Mouse (Mus musculus): ENCODE data around the gene Fam222a. TPM values are rescaled to one million over a fixed set of nuclear protein-coding genes. Genes with fewer than 3 reads are reported as not detected.
A peak's percentile ranks its signal among the peaks of the same experiment; 100 is the strongest.

Fam222a gene
- polyA plus RNA-seq, 2 experiments, result 0.56 to 0.71 TPM

GRCm38 (mm10) chr5:114565751-114566150 lies 2.1 kb upstream of the Fam222a start:
- Histone ChIP-seq H3K36me3 (replicated peaks; ENCODE audit: control insufficient read depth, insufficient read depth, low read depth) (no peaks in the 10 kb centered on the region), H3K4me1 (replicated peaks; ENCODE audit: control insufficient read depth in 2 of 2, insufficient read depth in 2 of 2, low read length in 1 of 2) (peaks cover 0 to 2% of the 10 kb centered on the region in 2 experiments; a peak in 2 of 4 replicates), H3K27me3 (ENCODE audit: control insufficient read depth, insufficient read depth, low read length) (peaks cover 42% of the 10 kb centered on the region), H3K9ac (replicated peaks) (no peak overlapping the region), H3K4me3 (ENCODE audit: insufficient read depth in 1 of 2, low read depth in 2 of 2, low read length in 2 of 2) (no peak overlapping the region), H3K9me3 (ENCODE audit: control insufficient read depth, low read length) (no peaks in the 10 kb centered on the region; the same call in 1 of the 2 replicates), H3K4me2 (ENCODE audit: low read depth) (no peak overlapping the region), H3K27ac (no peak overlapping the region)
- WGBS (ENCODE audit: insufficient replicate concordance), result 29% methylated on average over 6 of the region's 6 CpGs
- TF ChIP-seq EP300 (IDR thresholded peaks at IDR 0.05; ENCODE audit: low read depth) (no peak), CTCF (IDR thresholded peaks at IDR 0.05; ENCODE audit: low read depth) (no peak)
- DNase-seq (ENCODE audit: low read depth in 3 of 3, low spot score in 3 of 3) (no peak), ATAC-seq (ENCODE audit: insufficient read depth) (no peak)

- no peak for DNase-seq (ENCODE audit: low read depth in 3 of 3, low spot score in 3 of 3)
- peak overlapping the region; percentile 77 for H3K4me2 ChIP-seq (ENCODE audit: low read depth)
- H3K4me1 ChIP-seq (replicated peaks; ENCODE audit: control insufficient read depth in 2 of 2, insufficient read depth in 2 of 2, low read length in 1 of 2), result peaks cover 0 to 2% of the 10 kb centered on the region in 2 experiments; a peak in 2 of 4 replicates
These were observed 1.4 kb upstream of the Fam222a start for GRCm38 (mm10) chr5:114566461-114566860.

GRCm38 (mm10) chr5:114567075-114567517 lies 720 bp upstream of the Fam222a start:
- WGBS (ENCODE audit: insufficient replicate concordance), result under 1% methylated on average over 44 of the region's 52 CpGs
- H3K9me3 ChIP-seq (ENCODE audit: control insufficient read depth, low read length), result no peaks in the 10 kb centered on the region; the same call in 1 of the 2 replicates
- H3K36me3 ChIP-seq (replicated peaks; ENCODE audit: control insufficient read depth, insufficient read depth, low read depth), result no peaks in the 10 kb centered on the region
- H3K9ac ChIP-seq (replicated peaks), result no peak overlapping the region
- DNase-seq (ENCODE audit: low read depth in 3 of 3, low spot score in 3 of 3) (peak; percentile 61 to 67 (median 64)), ATAC-seq (ENCODE audit: insufficient read depth) (peak; percentile 81)
- peaks cover 55% of the 10 kb centered on the region for H3K27me3 ChIP-seq (ENCODE audit: control insufficient read depth, insufficient read depth, low read length)
- H3K4me1 ChIP-seq (replicated peaks; ENCODE audit: control insufficient read depth in 2 of 2, insufficient read depth in 2 of 2, low read length in 1 of 2), result peaks cover 0 to 2% of the 10 kb centered on the region in 2 experiments; a peak in 2 of 4 replicates
- H3K4me3 ChIP-seq (ENCODE audit: insufficient read depth in 1 of 2, low read depth in 2 of 2, low read length in 2 of 2), result peak overlapping the region; percentile 56 to 60
- peak overlapping the region; percentile 77 for H3K4me2 ChIP-seq (ENCODE audit: low read depth)
- H3K27ac ChIP-seq, result no peak overlapping the region
- no peak for TF ChIP-seq EP300 (IDR thresholded peaks at IDR 0.05; ENCODE audit: low read depth)
- no peak for TF ChIP-seq CTCF (IDR thresholded peaks at IDR 0.05; ENCODE audit: low read depth)

More at GRCm38 (mm10) chr5:114566461-114566860, 1.4 kb upstream of the Fam222a start:
- ATAC-seq (ENCODE audit: insufficient read depth), result no peak
- Histone ChIP-seq H3K9ac (replicated peaks) (no peak overlapping the region), H3K4me3 (ENCODE audit: insufficient read depth in 1 of 2, low read depth in 2 of 2, low read length in 2 of 2) (no peak overlapping the region), H3K9me3 (ENCODE audit: control insufficient read depth, low read length) (no peaks in the 10 kb centered on the region; the same call in 1 of the 2 replicates), H3K36me3 (replicated peaks; ENCODE audit: control insufficient read depth, insufficient read depth, low read depth) (no peaks in the 10 kb centered on the region), H3K27ac (no peak overlapping the region), H3K27me3 (ENCODE audit: control insufficient read depth, insufficient read depth, low read length) (peaks cover 48% of the 10 kb centered on the region)
- TF ChIP-seq CTCF (IDR thresholded peaks at IDR 0.05; ENCODE audit: low read depth) (no peak), EP300 (IDR thresholded peaks at IDR 0.05; ENCODE audit: low read depth) (no peak)
- 72% methylated on average over 10 of the region's 10 CpGs for WGBS (ENCODE audit: insufficient replicate concordance)

DNA sequence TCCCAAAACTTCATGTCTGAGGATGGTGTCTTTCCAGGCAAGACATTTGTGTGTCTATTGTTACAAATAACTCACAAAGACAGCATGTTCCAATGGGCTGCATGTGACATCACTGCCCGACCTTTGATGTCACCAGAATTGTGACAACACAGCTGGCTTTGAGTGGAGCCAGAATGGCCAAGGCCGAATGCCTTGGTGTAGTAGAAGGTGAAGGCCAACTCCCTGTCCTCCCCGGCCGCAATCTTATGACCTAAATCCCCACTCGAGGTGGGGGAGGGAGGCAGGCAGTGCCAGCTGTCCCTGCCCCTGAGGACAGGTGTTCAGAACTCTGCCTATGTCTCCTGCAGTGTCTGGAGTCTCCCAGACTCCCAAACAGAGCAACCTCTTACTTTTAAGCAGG lies 1.0 kb downstream of the Fam222a start:
- no peaks in the 10 kb centered on the region for H3K36me3 ChIP-seq (replicated peaks; ENCODE audit: control insufficient read depth, insufficient read depth, low read depth)
- H3K4me3 ChIP-seq (ENCODE audit: insufficient read depth in 1 of 2, low read depth in 2 of 2, low read length in 2 of 2), result peak overlapping the region; percentile 56 to 60
- peak overlapping the region; percentile 77 for H3K4me2 ChIP-seq (ENCODE audit: low read depth)
- H3K27ac ChIP-seq, result no peak overlapping the region
- no peak for TF ChIP-seq CTCF (IDR thresholded peaks at IDR 0.05; ENCODE audit: low read depth)
- TF ChIP-seq EP300 (IDR thresholded peaks at IDR 0.05; ENCODE audit: low read depth), result no peak
- H3K4me1 ChIP-seq (replicated peaks; ENCODE audit: control insufficient read depth in 2 of 2, insufficient read depth in 2 of 2, low read length in 1 of 2), result peaks cover 0 to 2% of the 10 kb centered on the region in 2 experiments; a peak in 2 of 4 replicates
- no peaks in the 10 kb centered on the region; the same call in 1 of the 2 replicates for H3K9me3 ChIP-seq (ENCODE audit: control insufficient read depth, low read length)
- no peak for ATAC-seq (ENCODE audit: insufficient read depth)
- H3K27me3 ChIP-seq (ENCODE audit: control insufficient read depth, insufficient read depth, low read length), result peaks cover 57% of the 10 kb centered on the region
- no peak for DNase-seq (ENCODE audit: low read depth in 3 of 3, low spot score in 3 of 3)
- no peak overlapping the region for H3K9ac ChIP-seq (replicated peaks)
- 34% methylated on average over 5 of the region's 5 CpGs for WGBS (ENCODE audit: insufficient replicate concordance)

DNA sequence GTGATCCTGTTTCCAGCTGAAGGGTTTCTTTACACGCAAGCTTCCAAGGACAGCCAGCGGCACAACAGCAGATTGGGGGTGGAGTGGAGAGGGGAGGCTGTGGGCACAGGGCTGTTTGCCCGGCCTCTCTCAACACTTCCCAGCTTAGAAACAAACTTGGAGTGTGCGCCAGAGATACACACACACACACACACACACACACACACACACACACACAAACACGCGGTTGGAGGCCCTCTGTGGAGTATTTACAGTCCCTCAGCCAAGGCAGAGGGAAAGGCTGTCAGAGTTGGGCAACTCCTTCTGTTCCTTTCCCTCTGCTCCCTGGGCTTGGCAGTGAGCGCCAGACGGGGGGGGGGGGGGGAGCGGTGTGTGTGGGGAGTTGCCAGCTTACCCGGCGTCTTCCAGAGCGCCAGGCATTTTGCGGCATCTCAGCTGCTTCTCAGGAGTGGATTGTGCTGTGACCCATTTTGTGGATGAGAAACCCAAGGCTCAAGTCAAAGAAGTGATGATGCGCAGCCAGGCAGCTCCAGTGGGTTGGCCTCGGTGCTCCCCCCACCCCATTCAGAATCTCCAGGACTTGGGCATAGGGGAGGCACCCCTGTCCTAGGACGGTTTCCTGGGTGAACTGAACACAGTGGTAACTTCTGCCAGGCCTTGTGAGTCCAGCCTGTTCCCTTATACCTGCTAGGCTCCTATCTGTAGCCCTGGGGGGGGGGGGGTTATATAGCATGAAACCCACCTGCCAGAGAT lies 2.3 kb downstream of the Fam222a start:
- H3K27ac ChIP-seq, result no peak overlapping the region
- no peaks in the 10 kb centered on the region for H3K36me3 ChIP-seq (replicated peaks; ENCODE audit: control insufficient read depth, insufficient read depth, low read depth)
- TF ChIP-seq EP300 (IDR thresholded peaks at IDR 0.05; ENCODE audit: low read depth) (no peak), CTCF (IDR thresholded peaks at IDR 0.05; ENCODE audit: low read depth) (no peak)
- no peak overlapping the region for H3K9ac ChIP-seq (replicated peaks)
- H3K4me1 ChIP-seq (replicated peaks; ENCODE audit: control insufficient read depth in 2 of 2, insufficient read depth in 2 of 2, low read length in 1 of 2), result peaks cover 0 to under 1% of the 10 kb centered on the region in 2 experiments; a peak in 2 of 4 replicates
- H3K4me2 ChIP-seq (ENCODE audit: low read depth), result peak overlapping the region; percentile 77
- no peak for ATAC-seq (ENCODE audit: insufficient read depth)
- DNase-seq (ENCODE audit: low read depth in 3 of 3, low spot score in 3 of 3), result no peak
- 45% methylated on average over 13 of the region's 16 CpGs for WGBS (ENCODE audit: insufficient replicate concordance)
- H3K27me3 ChIP-seq (ENCODE audit: control insufficient read depth, insufficient read depth, low read length), result peaks cover 57% of the 10 kb centered on the region
- H3K4me3 ChIP-seq (ENCODE audit: insufficient read depth in 1 of 2, low read depth in 2 of 2, low read length in 2 of 2), result no peak overlapping the region; a peak in 1 of 4 replicates
- no peaks in the 10 kb centered on the region for H3K9me3 ChIP-seq (ENCODE audit: control insufficient read depth, low read length)
